Mouse (Mus musculus): ENCODE results near the gene Clgn.
"Not testable (repeated sequence)": the region's sequence is repeated elsewhere in the genome, so short reads cannot be mapped to it uniquely, and the experiment has no call there.

The Clgn gene

GRCm38 (mm10) chr8:83423032-83423825 lies 33.6 kb downstream of the Clgn start:
- DNase-seq (ENCODE audit: extremely low spot score, low read depth, low spot score) = no peak

DNA sequence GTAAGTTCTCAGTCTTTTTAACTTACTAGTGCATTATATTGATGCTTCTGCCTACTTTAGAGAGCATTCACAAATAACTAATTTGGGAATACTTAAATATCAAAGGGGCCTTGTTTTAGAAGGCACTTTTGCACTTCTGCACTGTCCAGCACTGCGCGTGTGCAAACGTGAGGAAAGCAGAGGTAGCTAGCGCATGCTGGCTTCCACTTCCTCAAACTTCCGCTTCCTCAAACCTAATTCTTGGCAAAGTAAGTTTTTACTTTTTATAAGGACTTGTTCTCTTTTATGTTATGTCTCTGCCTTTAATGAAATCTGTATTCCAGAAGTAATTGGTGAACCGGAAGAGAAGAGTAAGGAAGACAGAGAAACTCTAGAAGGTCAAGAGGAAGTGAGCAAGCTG lies 35.5 kb downstream of the Clgn start:
- no peak for DNase-seq (ENCODE audit: extremely low spot score, low read depth, low spot score)

DNA sequence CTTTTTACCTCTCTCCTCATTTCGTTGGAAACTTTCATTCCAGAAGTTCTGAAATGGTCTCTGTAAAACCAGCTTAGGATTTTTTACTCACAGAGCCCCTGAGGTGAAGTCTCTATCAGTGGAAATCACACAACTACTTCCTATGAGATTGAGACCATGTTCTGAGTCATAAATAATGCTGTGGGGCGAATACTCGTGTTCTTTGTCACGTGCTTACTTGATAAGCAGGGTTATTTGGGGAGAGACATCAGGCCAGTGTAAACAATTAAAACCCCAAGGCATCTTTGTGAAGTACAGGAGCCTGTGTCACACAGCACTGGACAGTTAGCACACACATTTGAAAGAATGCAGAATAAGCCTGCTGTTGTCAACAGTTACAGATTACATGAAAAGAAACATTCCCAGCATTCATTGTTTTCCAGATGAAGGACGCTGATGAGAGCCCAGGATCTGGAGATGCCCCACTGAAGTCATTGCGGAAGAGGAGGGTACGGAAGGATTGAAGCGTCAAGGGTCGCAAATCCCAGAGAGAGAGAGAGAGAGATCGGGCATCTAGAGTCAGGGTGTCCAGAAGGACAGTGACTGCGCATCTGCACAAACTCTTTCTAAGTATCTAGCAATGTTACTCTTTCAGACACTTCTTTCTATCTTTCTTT lies 36.6 kb downstream of the Clgn start:
- DNase-seq (ENCODE audit: extremely low spot score, low read depth, low spot score) = no peak

DNA sequence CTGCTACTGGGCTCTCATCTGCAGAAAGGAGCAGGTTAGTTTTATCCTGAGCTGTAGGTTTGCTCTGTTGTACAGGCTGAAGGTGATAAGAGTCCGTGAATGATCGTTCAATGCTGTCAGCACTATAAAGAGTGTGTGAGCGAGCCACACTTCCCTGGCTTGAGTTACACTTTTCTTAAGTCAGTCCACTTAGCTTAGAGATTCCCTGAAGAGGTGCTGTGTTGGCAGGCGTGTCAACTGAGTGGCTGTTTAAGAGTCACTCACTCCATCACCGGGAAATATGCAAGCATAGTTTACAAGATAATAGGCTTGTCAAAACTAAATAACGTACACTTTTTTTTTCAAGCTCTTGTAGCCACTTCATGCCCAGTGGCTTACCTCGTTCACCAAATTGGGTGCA lies 37.3 kb downstream of the Clgn start:
- DNase-seq (ENCODE audit: extremely low spot score, low read depth, low spot score) = no peak

DNA sequence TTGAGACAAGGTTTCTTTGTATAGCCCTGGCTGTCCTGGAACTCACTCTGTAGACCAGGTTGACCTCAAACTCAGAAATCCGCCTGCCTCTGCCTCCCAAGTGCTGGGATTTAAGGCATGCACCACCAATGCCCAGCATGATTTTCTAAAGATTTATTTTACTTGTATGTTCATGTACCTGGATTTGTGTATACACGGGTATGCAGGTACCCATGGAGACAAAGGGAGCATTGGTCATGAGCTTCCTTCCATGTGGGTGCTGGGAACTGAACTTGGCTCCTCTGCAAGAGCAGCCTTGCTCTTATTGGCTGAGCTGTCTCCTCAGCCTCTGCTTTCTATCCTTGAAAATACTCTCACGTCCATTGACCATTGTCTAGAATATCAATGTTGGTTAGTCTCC lies 39.0 kb downstream of the Clgn start:
- not testable (repeated sequence) for DNase-seq (ENCODE audit: extremely low spot score, low read depth, low spot score)

- no peak for DNase-seq (ENCODE audit: extremely low spot score, low read depth, low spot score)
These were observed 39.4 kb downstream of the Clgn start for GRCm38 (mm10) chr8:83429071-83429524.

GRCm38 (mm10) chr8:83437077-83437476 lies 47.4 kb downstream of the Clgn start:
- no peak for DNase-seq (ENCODE audit: extremely low spot score, low read depth, low spot score)

DNA sequence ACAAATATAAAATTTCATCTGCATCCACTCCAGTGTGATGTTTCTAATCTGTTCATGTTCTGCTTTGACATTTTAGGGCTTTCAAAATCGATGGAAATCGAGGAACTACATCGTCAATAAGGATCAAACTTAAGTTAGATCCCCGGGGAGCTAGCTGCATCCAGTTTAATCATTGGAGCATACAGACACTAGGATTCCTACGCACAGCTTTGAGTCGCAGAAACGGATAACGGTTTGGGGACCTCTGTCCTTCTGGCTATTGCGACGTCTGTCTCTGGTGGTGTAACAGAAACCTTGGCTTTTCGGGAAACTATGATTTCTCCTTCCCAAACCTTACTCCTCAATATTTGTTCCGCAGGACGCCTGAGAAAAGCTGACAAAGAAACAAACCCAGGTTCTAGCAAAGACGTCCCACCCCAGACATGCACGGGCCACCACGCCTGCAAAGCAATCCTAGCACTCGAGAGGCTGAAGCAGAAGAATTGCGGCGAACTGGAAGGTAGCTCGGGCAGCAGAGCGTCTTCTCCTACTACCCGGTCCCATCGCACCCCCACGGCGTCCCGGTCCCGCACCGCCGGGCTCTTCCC lies 52.1 kb downstream of the Clgn start:
- DNase-seq (ENCODE audit: extremely low spot score, low read depth, low spot score) = no peak

DNA sequence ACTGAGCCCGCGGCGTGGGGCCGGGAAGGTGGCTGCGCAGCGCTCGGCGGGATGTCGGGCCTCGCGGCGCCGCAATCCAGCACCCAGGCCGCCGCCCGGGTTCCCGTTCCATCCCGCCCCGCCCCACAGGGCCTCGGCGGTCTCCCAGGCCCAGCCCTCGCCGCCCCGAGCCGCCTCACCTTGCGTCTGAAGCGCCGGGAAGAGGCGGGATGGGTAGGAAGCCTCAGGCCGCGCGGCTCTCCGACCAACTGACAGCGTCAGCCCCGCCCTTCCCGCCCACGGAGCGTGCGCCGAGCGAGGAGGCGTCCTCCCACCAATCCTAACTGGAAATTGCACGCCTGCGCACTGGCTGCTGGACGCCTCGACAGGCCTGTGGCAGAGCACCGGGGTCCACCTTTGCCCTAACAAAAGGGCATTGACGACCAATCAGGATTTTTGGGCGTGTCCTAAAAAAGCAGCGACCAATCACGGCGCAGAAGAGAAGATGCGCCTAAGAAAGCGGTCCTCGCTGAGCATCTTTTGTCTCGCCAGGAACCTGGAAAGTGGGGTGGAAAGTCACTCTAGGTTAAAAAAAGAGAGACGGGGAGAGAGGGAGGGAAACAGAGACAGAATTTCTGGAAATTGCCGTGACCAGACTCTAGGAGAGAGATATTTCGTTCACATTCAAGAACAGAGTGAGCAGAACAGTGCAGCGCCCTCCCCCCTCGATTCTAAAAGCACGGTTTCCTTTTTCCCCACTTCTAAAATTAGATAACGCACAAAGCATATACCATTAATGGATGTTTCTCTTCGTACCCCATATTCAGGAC lies 52.8 kb downstream of the Clgn start:
- peak; percentile 91 for DNase-seq (ENCODE audit: extremely low spot score, low read depth, low spot score)

DNA sequence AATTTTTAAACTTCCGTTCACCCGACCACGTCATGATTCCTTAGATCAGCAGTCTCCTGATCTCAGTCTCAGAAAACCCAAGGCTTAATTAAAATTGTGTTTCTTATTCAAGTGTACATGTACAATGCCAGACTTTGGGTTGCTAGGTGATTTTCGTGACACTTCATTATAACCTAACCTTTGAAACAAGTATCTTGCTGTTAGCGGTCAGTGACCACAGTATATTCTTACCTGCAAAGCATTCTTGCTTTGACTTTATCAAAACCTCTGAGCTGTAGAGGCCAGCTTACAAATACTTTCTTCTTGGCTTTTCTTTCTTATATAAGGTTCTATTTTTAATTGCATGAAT lies 53.4 kb downstream of the Clgn start:
- peak; percentile 20 for DNase-seq (ENCODE audit: extremely low spot score, low read depth, low spot score)

GRCm38 (mm10) chr8:83449960-83450359 lies 60.3 kb downstream of the Clgn start:
- DNase-seq (ENCODE audit: extremely low spot score, low read depth, low spot score) = no peak

DNA sequence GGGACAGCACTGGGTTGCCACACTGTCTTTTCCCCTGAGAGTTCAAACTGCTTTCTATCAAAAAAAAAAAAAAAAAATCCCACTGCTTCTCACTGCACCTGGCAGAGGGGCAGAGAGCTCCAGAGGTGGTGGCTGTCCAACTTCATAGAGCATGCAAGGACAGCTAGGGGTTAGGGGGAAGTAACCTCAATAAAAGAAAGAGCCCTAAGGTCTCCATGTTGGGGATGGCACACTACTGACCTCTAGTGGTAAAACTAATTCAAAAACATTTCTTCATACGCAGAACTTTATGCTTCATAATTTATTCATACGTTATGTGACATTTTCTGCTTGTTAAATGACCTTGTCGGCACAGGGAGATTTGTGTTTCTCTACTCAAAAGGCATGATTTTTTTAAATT lies 61.4 kb downstream of the Clgn start:
- DNase-seq (ENCODE audit: extremely low spot score, low read depth, low spot score) = peak; percentile 16

GRCm38 (mm10) chr8:83457121-83457520 lies 67.5 kb downstream of the Clgn start:
- DNase-seq (ENCODE audit: extremely low spot score, low read depth, low spot score) = no peak

- DNase-seq (ENCODE audit: extremely low spot score, low read depth, low spot score) = no peak
These were observed 68.6 kb downstream of the Clgn start, which contains the start of gene Scoc for GRCm38 (mm10) chr8:83458222-83458621. Gene Scoc (minus strand): TSS chr8:83458391.

- no peak for DNase-seq (ENCODE audit: extremely low spot score, low read depth, low spot score)
These were observed 69.9 kb downstream of the Clgn start for GRCm38 (mm10) chr8:83459606-83460005.

All from hindlimb bud, embryonic 11.5 days (tissue).